Mouse (Mus musculus) large intestine, adult 2 months (tissue): ENCODE measurements around the gene Celsr1. TPM values are rescaled to one million over a fixed set of nuclear protein-coding genes. Genes with fewer than 3 reads are reported as not detected.

ENCODE experiments used
- DNase-seq: peaks from one replicate; pipeline ENCODE4 v3.0.0-alpha.2; 2012; ENCODE audit warnings: low read depth, low spot score
- WGBS: fragments of 180-500 bp; shearing (Covaris S2); methylation state at CpG from one replicate; pipeline ENCODE4 v1.1.7; 2018; 5-methylcytosine and 5-hydroxymethylcytosine counted together
- polyA plus RNA-seq: library from polyadenylated mRNA; depleted of rRNA; stranded (reverse); fragments of >200 nt; gene quantifications from 2 replicates; pipeline ENCODE4 v1.2.3, GENCODE M21; 2012

Gene Celsr1
- polyA plus RNA-seq, 1 experiment, result 7.2 TPM

GRCm38 (mm10) chr15:86005691-86006525, 27.7 kb downstream of the Celsr1 start:
- 68% methylated on average over 11 of the region's 11 CpGs for WGBS
- no peak for DNase-seq

GRCm38 (mm10) chr15:86004048-86004447, 29.5 kb downstream of the Celsr1 start:
- no peak for DNase-seq
- WGBS, result 91% methylated on average over 3 of the region's 3 CpGs

- WGBS, result 88% methylated on average over 5 of the region's 5 CpGs
- DNase-seq, result no peak
Observed at GRCm38 (mm10) chr15:86000706-86001292, 32.8 kb downstream of the Celsr1 start.

GRCm38 (mm10) chr15:85998525-85999230, 34.9 kb downstream of the Celsr1 start:
- no peak for DNase-seq
- 86% methylated on average over 4 of the region's 4 CpGs for WGBS

- WGBS, result 25% methylated on average over 13 of the region's 13 CpGs
- no peak for DNase-seq
Observed at GRCm38 (mm10) chr15:85996031-85996765, 37.4 kb downstream of the Celsr1 start.

GRCm38 (mm10) chr15:85994906-85995608, 38.5 kb downstream of the Celsr1 start:
- WGBS, result 91% methylated on average over 6 of the region's 6 CpGs
- no peak for DNase-seq

GRCm38 (mm10) chr15:85993931-85994583, 39.5 kb downstream of the Celsr1 start:
- DNase-seq, result no peak
- WGBS, result 78% methylated on average over 14 of the region's 14 CpGs

GRCm38 (mm10) chr15:85993386-85993785, 40.2 kb downstream of the Celsr1 start:
- no peak for DNase-seq

- 18% methylated on average over 3 of the region's 3 CpGs for WGBS
- no peak for DNase-seq
Observed at GRCm38 (mm10) chr15:85992125-85992495, 41.5 kb downstream of the Celsr1 start.

- WGBS, result 42% methylated on average over 5 of the region's 5 CpGs
- no peak for DNase-seq
Observed at GRCm38 (mm10) chr15:85991453-85992124, 42.0 kb downstream of the Celsr1 start.

GRCm38 (mm10) chr15:85990696-85991443, 42.7 kb downstream of the Celsr1 start:
- WGBS, result 28% methylated on average over 17 of the region's 17 CpGs
- DNase-seq, result no peak

GRCm38 (mm10) chr15:85987896-85988295, 45.7 kb downstream of the Celsr1 start:
- WGBS, result 66% methylated on average over 5 of the region's 5 CpGs
- DNase-seq, result no peak

GRCm38 (mm10) chr15:85986170-85986569, 47.4 kb downstream of the Celsr1 start:
- WGBS, result 95% methylated on average over 4 of the region's 4 CpGs

GRCm38 (mm10) chr15:85985601-85986000, 48.0 kb downstream of the Celsr1 start:
- 77% methylated on average over 4 of the region's 4 CpGs for WGBS
- DNase-seq, result no peak

More at GRCm38 (mm10) chr15:85986170-85986569, 47.4 kb downstream of the Celsr1 start:
- DNase-seq, result no peak

- no peak for DNase-seq
- 85% methylated on average over 7 of the region's 7 CpGs for WGBS
Observed at GRCm38 (mm10) chr15:85983131-85983530, 50.4 kb downstream of the Celsr1 start.

GRCm38 (mm10) chr15:85982416-85982775, 51.2 kb downstream of the Celsr1 start:
- 77% methylated on average over 3 of the region's 3 CpGs for WGBS
- DNase-seq, result no peak

GRCm38 (mm10) chr15:85981768-85982415, 51.7 kb downstream of the Celsr1 start:
- DNase-seq, result no peak

More at GRCm38 (mm10) chr15:85981768-85982415, 51.7 kb downstream of the Celsr1 start:
- WGBS, result 58% methylated on average over 11 of the region's 11 CpGs
